Mouse (Mus musculus) cerebellum, adult 18-20 months (tissue): ENCODE data around the gene Ggt7.
"Not testable (repeated sequence)": the region's sequence is repeated elsewhere in the genome, so short reads cannot be mapped to it uniquely, and the experiment has no call there.

Experiments
- DNase-seq, 2 experiments: peaks; one replicate each; pipeline ENCODE4 v3.0.0; 2021

Gene Ggt7

GRCm38 (mm10) chr2:155517455-155518423 lies at the start of gene Ggt7, which contains the start of gene Acss2:
Ggt7 (minus strand) TSS chr2:155518237.
Acss2 (plus strand) TSS chr2:155517948.
- DNase-seq: peak; percentile 99 to 100

GRCm38 (mm10) chr2:155567751-155568150 lies 49.7 kb upstream of the Ggt7 start:
- no peak for DNase-seq

GRCm38 (mm10) chr2:155562934-155563333 lies 44.9 kb upstream of the Ggt7 start:
- no peak for DNase-seq

- no peak for DNase-seq
These were observed 44.2 kb upstream of the Ggt7 start for GRCm38 (mm10) chr2:155562209-155562608.

- DNase-seq: no peak
These were observed 36.5 kb upstream of the Ggt7 start for GRCm38 (mm10) chr2:155554426-155554985.

GRCm38 (mm10) chr2:155552949-155553354 lies 34.9 kb upstream of the Ggt7 start:
- DNase-seq: no peak

GRCm38 (mm10) chr2:155552336-155552735 lies 34.3 kb upstream of the Ggt7 start:
- no peak for DNase-seq

GRCm38 (mm10) chr2:155546955-155547354 lies 28.9 kb upstream of the Ggt7 start:
- no peak for DNase-seq

GRCm38 (mm10) chr2:155540822-155541458 lies 22.9 kb upstream of the Ggt7 start:
- peak; percentile 63 to 70 for DNase-seq

GRCm38 (mm10) chr2:155539696-155540095 lies 21.7 kb upstream of the Ggt7 start:
- DNase-seq: no peak

GRCm38 (mm10) chr2:155538463-155539057 lies 20.5 kb upstream of the Ggt7 start:
- DNase-seq: not testable (repeated sequence)

GRCm38 (mm10) chr2:155537761-155538462 lies 19.9 kb upstream of the Ggt7 start:
- DNase-seq: no peak

- DNase-seq: no peak
These were observed 18.3 kb upstream of the Ggt7 start for GRCm38 (mm10) chr2:155536292-155536691.

GRCm38 (mm10) chr2:155527367-155527766 lies 9.3 kb upstream of the Ggt7 start:
- DNase-seq: no peak

GRCm38 (mm10) chr2:155524378-155524777 lies 6.3 kb upstream of the Ggt7 start:
- DNase-seq: no peak

- no peak for DNase-seq
These were observed 5.7 kb upstream of the Ggt7 start for GRCm38 (mm10) chr2:155523706-155524105.

GRCm38 (mm10) chr2:155518531-155519270 lies 664 bp upstream of the Ggt7 start:
- DNase-seq: no peak

- peak; percentile 84 to 89 for DNase-seq
These were observed 2.1 kb downstream of the Ggt7 start for GRCm38 (mm10) chr2:155515941-155516340.

- DNase-seq: peak; percentile 92 to 94
These were observed 3.4 kb downstream of the Ggt7 start for GRCm38 (mm10) chr2:155514666-155515065.

GRCm38 (mm10) chr2:155513543-155513942 lies 4.5 kb downstream of the Ggt7 start:
- peak; percentile 50 to 62 for DNase-seq

- peak; percentile 85 to 88 for DNase-seq
These were observed 5.6 kb downstream of the Ggt7 start for GRCm38 (mm10) chr2:155512479-155512878.
